Mouse (Mus musculus) megakaryocyte, embryonic 14.5 days (primary cell): ENCODE results near the gene Ltbp1.

Source experiments
- FLI1 ChIP-seq: IDR thresholded peaks from 2 replicates; pipeline ENCODE4 v1.6.1; 2012; ENCODE audit warnings: low read length, inconsistent platforms, mixed read lengths
- GATA1 ChIP-seq: IDR thresholded peaks from 3 replicates; pipeline ENCODE4 v1.6.1; 2012; ENCODE audit warnings: mixed read lengths, low read length, inconsistent platforms, borderline replicate concordance

DNA sequence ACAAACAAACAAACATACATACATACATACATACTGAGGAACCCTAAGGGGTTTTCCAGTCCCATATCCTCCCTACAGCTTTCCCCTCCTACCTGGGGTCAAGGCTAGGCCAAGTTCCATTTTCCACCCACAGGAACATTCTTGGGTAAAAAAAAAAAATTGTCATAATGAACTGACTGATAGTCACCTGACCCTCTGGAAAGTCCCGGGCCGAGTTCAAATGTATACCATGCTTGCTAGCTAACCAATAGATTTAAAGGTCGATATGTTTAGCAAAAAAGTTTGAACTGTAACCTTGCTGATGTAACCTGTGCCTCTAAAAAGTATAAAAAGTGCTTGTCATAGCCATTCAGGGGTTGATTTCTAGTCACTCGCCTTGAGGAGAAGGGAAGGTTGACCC lies 15.7 kb upstream of the Ltbp1 start:
- TF ChIP-seq GATA1 (no peak), FLI1 (no peak)
